ENCODE assay signal across 14 mouse cellular contexts in genomic region chr11:76268521-76269065, GRCm38 (mm10). TPM values are rescaled to one million over a fixed set of nuclear protein-coding genes. Genes with fewer than 3 reads are reported as not detected.
DNase-seq lines count a peak whose midpoint lies in the region; ATAC-seq and TF ChIP-seq lines count a peak whose summit lies in the region.
"Had no signal": no experiment of that assay in that cellular context is flagged by ENCODE, and none has a peak within 500 bp of the region (broad histone marks: within the 10 kb centered on the region; RNA-seq: fewer than 3 reads in every experiment).

No protein-coding gene starts in this region.

- H3K27me3 ChIP-seq in embryonic facial prominence, embryonic 15.5 days, result no peaks in the 10 kb centered on the region
- no peaks in the 10 kb centered on the region for H3K27me3 ChIP-seq in hindbrain, postnatal 0 days (ENCODE audit: insufficient read depth, low read length)
- no peaks in the 10 kb centered on the region for H3K27me3 ChIP-seq in neural tube, embryonic 14.5 days (ENCODE audit: control insufficient read depth, insufficient read depth, low read length)
- H3K27me3 ChIP-seq: limb, embryonic 15.5 days had no signal

- peaks cover 16% of the 10 kb centered on the region for H3K4me1 ChIP-seq in embryonic facial prominence, embryonic 15.5 days
- H3K4me1 ChIP-seq in hindbrain, postnatal 0 days (ENCODE audit: insufficient read depth, low read length), result 0 out of 2 replicates have a peak, but pooled peaks cover 5% of the 10 kb centered on the region
- peaks cover 12% of the 10 kb centered on the region; the same call in 1 of the 2 replicates for H3K4me1 ChIP-seq in neural tube, embryonic 14.5 days (ENCODE audit: control insufficient read depth, insufficient read depth, low read length)

- H3K27ac ChIP-seq in gastrocnemius, adult 2 months, result peak overlapping the region; percentile 24; the same call in 1 of the 2 replicates
- peak overlapping the region; percentile 56 for H3K27ac ChIP-seq in embryonic facial prominence, embryonic 15.5 days (replicated peaks)
- H3K27ac ChIP-seq in hindbrain, postnatal 0 days, result peak overlapping the region; percentile 60
- H3K27ac ChIP-seq in neural tube, embryonic 14.5 days (ENCODE audit: low read depth, low read length), result peak overlapping the region; percentile 58

- whole genome bisulfite sequencing in embryonic facial prominence, embryonic 15.5 days, result 62% methylated on average over 6 of the region's 6 CpGs
- WGBS in hindbrain, postnatal 0 days, result 42% methylated on average over 6 of the region's 6 CpGs
- 58% methylated on average over 6 of the region's 6 CpGs for WGBS in neural tube, embryonic 14.5 days

- no peak overlapping the region for H3K9ac ChIP-seq in embryonic facial prominence, embryonic 15.5 days
- no peak overlapping the region for H3K9ac ChIP-seq in hindbrain, postnatal 0 days (replicated peaks; ENCODE audit: low read length)
- H3K9ac ChIP-seq in neural tube, embryonic 14.5 days (replicated peaks; ENCODE audit: low read depth, low read length), result no peak overlapping the region
- H3K9ac ChIP-seq: limb, embryonic 15.5 days had no signal

- no peak overlapping the region for H3K4me3 ChIP-seq in gastrocnemius, adult 2 months
- no peak overlapping the region for H3K4me3 ChIP-seq in embryonic facial prominence, embryonic 15.5 days (replicated peaks)
- H3K4me3 ChIP-seq in hindbrain, postnatal 0 days (ENCODE audit: low read length), result no peak overlapping the region
- H3K4me3 ChIP-seq in neural tube, embryonic 14.5 days (ENCODE audit: low read depth, low read length), result no peak overlapping the region
- H3K4me3 ChIP-seq: erythroblast, embryonic 14.5 days; limb, embryonic 15.5 days had no signal

- intact Hi-C loops in gastrocnemius, adult 2 months (cut with DNase I), result no loop called here

- H3K36me3 ChIP-seq in embryonic facial prominence, embryonic 15.5 days, result peaks cover 30% of the 10 kb centered on the region
- H3K36me3 ChIP-seq in hindbrain, postnatal 0 days (ENCODE audit: insufficient read depth, low read length), result no peaks in the 10 kb centered on the region
- H3K36me3 ChIP-seq in neural tube, embryonic 14.5 days (ENCODE audit: control insufficient read depth, insufficient read depth, low read length), result no peaks in the 10 kb centered on the region

- H3K9me3 ChIP-seq in embryonic facial prominence, embryonic 15.5 days (replicated peaks), result no peaks in the 10 kb centered on the region
- H3K9me3 ChIP-seq in hindbrain, postnatal 0 days (ENCODE audit: low read length), result no peaks in the 10 kb centered on the region
- H3K9me3 ChIP-seq in neural tube, embryonic 14.5 days (ENCODE audit: control insufficient read depth, low read length), result no peaks in the 10 kb centered on the region
- H3K9me3 ChIP-seq: limb, embryonic 15.5 days had no signal

- DNase-seq in gastrocnemius, adult 2 months, result no peak
- no peak for DNase-seq in gastrocnemius, adult 18-20 months (ENCODE audit: low spot score)
- DNase-seq in hindbrain, postnatal 0 days (ENCODE audit: low spot score), result no peak
- no peak for DNase-seq in embryo, embryonic 9.5 days (ENCODE audit: extremely low spot score)
- no peak for DNase-seq in adrenal gland, postnatal 14 days
- DNase-seq: cerebellum, adult 11 months; heart, postnatal 4 days; spleen, adult 18-20 months; thymus, postnatal 36 days had no signal

- H3K4me2 ChIP-seq in embryonic facial prominence, embryonic 15.5 days (replicated peaks), result no peak overlapping the region
- H3K4me2 ChIP-seq in hindbrain, postnatal 0 days (ENCODE audit: low read depth, low read length), result no peak overlapping the region
- H3K4me2 ChIP-seq in neural tube, embryonic 14.5 days (ENCODE audit: low read depth, low read length), result no peak overlapping the region
- H3K4me2 ChIP-seq: limb, embryonic 15.5 days had no signal

- TF ChIP-seq CTCF in gastrocnemius, adult 2 months (IDR thresholded peaks at IDR 0.05), result no peak
- peak; percentile 18; the same call in 1 of the 2 replicates for TF ChIP-seq CTCF in hindbrain, postnatal 0 days (IDR thresholded peaks at IDR 0.05; ENCODE audit: low read depth)

- no peak for ATAC-seq in embryonic facial prominence, embryonic 15.5 days (ENCODE audit: insufficient number of reproducible peaks, low FRiP score, low TSS enrichment, low read depth)
- ATAC-seq in hindbrain, postnatal 0 days, result no peak
- ATAC-seq in neural tube, embryonic 14.5 days (ENCODE audit: low read depth), result peak; percentile 29; the same call in 1 of the 2 replicates
- no peak for ATAC-seq in frontal cortex, adult (ENCODE audit: low TSS enrichment)

RNA-seq across cellular contexts. Expression of gene Glod4, which starts 25.1 kb away (rescaled TPM):
- total RNA-seq in gastrocnemius, adult 2 months (2021), result 10 to 100 TPM; 21.9 to 24.2 TPM
- total RNA-seq in gastrocnemius, adult 18-20 months (2021), result 10 to 100 TPM; 25.5 to 27.8 TPM
- 111 and 126 TPM in 2 replicates for polyA plus RNA-seq in embryonic facial prominence, embryonic 15.5 days (2015; fragmentation: Nextera tagmentation; extraction: Ambion mirVana)
- 34.2 and 39.8 TPM in 2 replicates for total RNA-seq in hindbrain, postnatal 0 days (2014; rRNA removed)
- 116 and 118 TPM in 2 replicates for polyA plus RNA-seq in hindbrain, postnatal 0 days (2015; fragmentation: Nextera tagmentation; extraction: Ambion mirVana)
- 119 and 126 TPM in 2 replicates for polyA plus RNA-seq in neural tube, embryonic 14.5 days (2014; fragmentation: Nextera tagmentation; extraction: Ambion mirVana)
- total RNA-seq in adrenal gland, postnatal 14 days (2021), result 75.2 and 79.0 TPM in 2 replicates

RNA-seq across cellular contexts. Expression of gene Mrm3, which starts 25.1 kb away (rescaled TPM):
- 10 to 100 TPM; 11.3 to 16.2 TPM for total RNA-seq in gastrocnemius, adult 2 months (2021)
- 10 to 100 TPM; 11.1 to 16.6 TPM for total RNA-seq in gastrocnemius, adult 18-20 months (2021)
- 23.8 and 24.3 TPM in 2 replicates for polyA plus RNA-seq in embryonic facial prominence, embryonic 15.5 days (2015; fragmentation: Nextera tagmentation; extraction: Ambion mirVana)
- total RNA-seq in hindbrain, postnatal 0 days (2014; rRNA removed), result 11.9 and 19.2 TPM in 2 replicates
- 22.5 and 22.8 TPM in 2 replicates for polyA plus RNA-seq in hindbrain, postnatal 0 days (2015; fragmentation: Nextera tagmentation; extraction: Ambion mirVana)
- 23.8 and 25.4 TPM in 2 replicates for polyA plus RNA-seq in neural tube, embryonic 14.5 days (2014; fragmentation: Nextera tagmentation; extraction: Ambion mirVana)
- total RNA-seq in adrenal gland, postnatal 14 days (2021), result 23.8 and 25.0 TPM in 2 replicates

RNA-seq across cellular contexts. Expression of gene Gemin4, which starts 51.1 kb away (rescaled TPM):
- 1 to 10 TPM; 3.0 to 3.9 TPM for total RNA-seq in gastrocnemius, adult 2 months (2021)
- total RNA-seq in gastrocnemius, adult 18-20 months (2021), result 1 to 10 TPM; 1.4 to 3.3 TPM
- polyA plus RNA-seq in embryonic facial prominence, embryonic 15.5 days (2015; fragmentation: Nextera tagmentation; extraction: Ambion mirVana), result 26.3 and 30.1 TPM in 2 replicates
- 14.8 and 17.4 TPM in 2 replicates for total RNA-seq in hindbrain, postnatal 0 days (2014; rRNA removed)
- 7.0 and 9.3 TPM in 2 replicates for polyA plus RNA-seq in hindbrain, postnatal 0 days (2015; fragmentation: Nextera tagmentation; extraction: Ambion mirVana)
- 13.8 and 16.6 TPM in 2 replicates for polyA plus RNA-seq in neural tube, embryonic 14.5 days (2014; fragmentation: Nextera tagmentation; extraction: Ambion mirVana)
- 6.0 and 7.1 TPM in 2 replicates for total RNA-seq in adrenal gland, postnatal 14 days (2021)

RNA-seq across cellular contexts. Expression of gene Dbil5, which starts 51.2 kb away (rescaled TPM):
- total RNA-seq in gastrocnemius, adult 2 months (2021), result not detected
- not detected for total RNA-seq in gastrocnemius, adult 18-20 months (2021)
- polyA plus RNA-seq in embryonic facial prominence, embryonic 15.5 days (2015; fragmentation: Nextera tagmentation; extraction: Ambion mirVana), result 1.3 and 2.3 TPM in 2 replicates
- total RNA-seq in hindbrain, postnatal 0 days (2014; rRNA removed), result not detected in 2 replicates
- 0.34 and 0.54 TPM in 2 replicates for polyA plus RNA-seq in hindbrain, postnatal 0 days (2015; fragmentation: Nextera tagmentation; extraction: Ambion mirVana)
- not detected in 2 replicates for polyA plus RNA-seq in neural tube, embryonic 14.5 days (2014; fragmentation: Nextera tagmentation; extraction: Ambion mirVana)
- total RNA-seq in adrenal gland, postnatal 14 days (2021), result 1.3 TPM in 1 of 2 replicates, not detected in the other
- polyA plus RNA-seq: erythroblast, embryonic 14.5 days had no signal
